Mouse (Mus musculus) stomach, embryonic 14.5 days (tissue): ENCODE data around the gene Nxf1. TPM values are rescaled to one million over a fixed set of nuclear protein-coding genes. Genes with fewer than 3 reads are reported as not detected.

Experiments used
- ATAC-seq: fragments of 200-750 bp; cut with Nextera tagmentation; 2 replicates; pipeline ENCODE4 v1.8.0; 2017; ENCODE audit warnings: low read depth, moderate TSS enrichment; ENCODE audit not compliant: insufficient number of reproducible peaks, insufficient read depth, low FRiP score
- H3K27ac ChIP-seq: fragments of 300-500 bp; sonication (generic); 2 replicates; pipeline ENCODE4 v1.5.1; 2014; ENCODE audit warnings: mild to moderate bottlenecking, low read length, moderate library complexity, mixed read lengths
- H3K27me3 ChIP-seq: fragments of 300-500 bp; sonication (generic); 2 replicates; pipeline ENCODE4 v1.6.1; 2014; ENCODE audit warnings: low read length, control low read depth, mixed read lengths; ENCODE audit not compliant: control insufficient read depth, insufficient read depth
- H3K36me3 ChIP-seq: fragments of 300-500 bp; sonication (generic); 2 replicates; pipeline ENCODE4 v1.6.1; 2014; ENCODE audit warnings: mild to moderate bottlenecking, control low read depth, low read length, moderate library complexity, mixed read lengths; ENCODE audit not compliant: control insufficient read depth, insufficient read depth
- H3K4me1 ChIP-seq: fragments of 300-500 bp; sonication (generic); 2 replicates; pipeline ENCODE4 v1.6.1; 2014; ENCODE audit warnings: low read length, control low read depth, mixed read lengths; ENCODE audit not compliant: control insufficient read depth, insufficient read depth
- H3K4me2 ChIP-seq: fragments of 300-500 bp; sonication (generic); replicated peaks from 2 replicates; pipeline ENCODE4 v1.6.1; 2014; ENCODE audit warnings: low read depth, low read length, control low read depth
- H3K4me3 ChIP-seq: fragments of 300-500 bp; sonication (generic); 2 replicates; pipeline ENCODE4 v1.5.1; 2014; ENCODE audit warnings: low read depth, low read length, control low read depth
- H3K9ac ChIP-seq: fragments of 300-500 bp; sonication (generic); replicated peaks from 2 replicates; pipeline ENCODE4 v1.6.1; 2014; ENCODE audit warnings: low read depth, mild to moderate bottlenecking, control low read depth, low read length, moderate library complexity, mixed read lengths
- H3K9me3 ChIP-seq: fragments of 300-500 bp; sonication (generic); 2 replicates; pipeline ENCODE4 v1.6.1; 2016; ENCODE audit warnings: low read depth, low read length, control low read depth; ENCODE audit not compliant: control insufficient read depth
- WGBS: fragments of 180-500 bp; shearing (Covaris S2); extraction: QIAGEN DNeasy Blood & Tissue Kit; methylation state at CpG from one replicate; pipeline ENCODE4 v1.1.7; 2014; 5-methylcytosine and 5-hydroxymethylcytosine counted together
- polyA plus RNA-seq: library from polyadenylated mRNA; unstranded; fragments of >200 nt; fragmentation: Nextera tagmentation; extraction: Ambion mirVana; gene quantifications from 2 replicates; pipeline ENCODE4 v1.2.1, GENCODE M21; 2014

Gene Nxf1
- polyA plus RNA-seq, 1 experiment from 2014 or later, result 168 TPM

DNA sequence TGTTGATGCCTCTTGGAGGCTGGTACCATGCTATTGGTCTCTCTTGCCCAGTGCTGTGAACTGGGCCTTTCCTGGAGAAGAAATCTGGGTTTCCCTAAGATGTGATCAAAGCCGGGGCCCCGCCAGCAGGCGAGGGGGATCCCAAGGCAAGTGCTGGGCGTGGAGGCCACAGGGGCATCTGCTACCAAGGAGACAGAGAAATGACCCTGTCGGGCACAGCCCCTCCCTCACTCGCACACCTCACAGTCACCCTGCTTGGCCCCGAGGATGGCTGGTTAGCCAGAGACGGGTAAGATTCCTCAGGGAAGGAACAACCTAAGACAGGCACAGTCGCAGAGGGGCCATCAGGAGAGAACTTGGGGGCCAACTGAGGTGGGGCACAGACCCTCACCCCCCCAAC lies 8.7 kb downstream of the Nxf1 start:
- H3K4me1 ChIP-seq, result no peaks in the 10 kb centered on the region
- no peak overlapping the region for H3K27ac ChIP-seq
- no peak overlapping the region for H3K4me2 ChIP-seq
- peaks cover 10% of the 10 kb centered on the region; the same call in 1 of the 2 replicates for H3K9me3 ChIP-seq
- H3K27me3 ChIP-seq, result no peaks in the 10 kb centered on the region
- ATAC-seq, result no peak
- H3K4me3 ChIP-seq, result no peak overlapping the region
- peaks cover 81% of the 10 kb centered on the region for H3K36me3 ChIP-seq
- 96% methylated on average over 9 of the region's 9 CpGs for WGBS
- no peak overlapping the region for H3K9ac ChIP-seq

DNA sequence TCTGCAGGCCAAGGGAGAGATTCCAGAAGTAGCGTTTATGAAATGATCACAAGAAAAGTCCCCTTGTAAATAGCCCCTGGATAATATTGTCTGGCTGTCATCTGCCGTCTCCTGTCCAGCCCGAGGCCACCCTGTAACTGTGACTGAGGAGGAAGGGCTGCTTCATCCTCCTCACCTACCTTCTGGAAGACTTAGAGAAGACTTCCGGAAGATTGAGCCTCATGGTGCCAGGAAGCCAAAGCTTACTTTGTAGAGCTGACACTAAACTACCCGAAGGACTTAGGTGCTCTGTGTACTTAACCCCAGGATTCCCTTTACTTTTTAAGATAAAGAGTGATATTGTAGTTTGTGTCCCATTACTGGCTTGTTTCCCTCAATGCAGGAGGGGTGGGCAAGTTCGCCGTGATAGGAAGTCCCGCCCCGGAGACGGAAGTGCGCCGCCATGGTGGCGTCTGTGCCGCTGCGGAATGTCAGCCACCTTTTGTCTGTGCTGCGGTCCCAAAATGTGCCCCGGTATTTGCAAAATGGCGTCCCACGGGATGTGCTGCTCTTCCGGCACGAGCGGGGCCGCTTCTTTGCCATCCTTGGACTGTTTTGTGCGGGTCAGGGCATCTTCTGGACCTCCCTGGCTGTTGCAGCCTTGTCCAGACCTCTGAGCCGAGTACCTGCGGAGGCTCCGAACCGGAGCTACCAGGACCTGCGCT lies 13.8 kb downstream of the Nxf1 start, which contains the start of gene Tmem223:
Gene Tmem223, plus strand, starts transcription at position 430 of the 704 bp plus-strand sequence.
- H3K9me3 ChIP-seq, result no peaks in the 10 kb centered on the region
- no peaks in the 10 kb centered on the region for H3K27me3 ChIP-seq
- 25% methylated on average over 29 of the region's 29 CpGs for WGBS
- H3K36me3 ChIP-seq, result peaks cover 51% of the 10 kb centered on the region
- H3K9ac ChIP-seq, result peak within 1 kb of the TSS; percentile 89
- peak within 1 kb of the TSS; percentile 76 for H3K4me3 ChIP-seq
- H3K4me1 ChIP-seq, result peaks cover 17% of the 10 kb centered on the region
- H3K27ac ChIP-seq, result peak within 1 kb of the TSS; percentile 91
- peak within 1 kb of the TSS; percentile 77 for H3K4me2 ChIP-seq
- peak; percentile 48 for ATAC-seq

DNA sequence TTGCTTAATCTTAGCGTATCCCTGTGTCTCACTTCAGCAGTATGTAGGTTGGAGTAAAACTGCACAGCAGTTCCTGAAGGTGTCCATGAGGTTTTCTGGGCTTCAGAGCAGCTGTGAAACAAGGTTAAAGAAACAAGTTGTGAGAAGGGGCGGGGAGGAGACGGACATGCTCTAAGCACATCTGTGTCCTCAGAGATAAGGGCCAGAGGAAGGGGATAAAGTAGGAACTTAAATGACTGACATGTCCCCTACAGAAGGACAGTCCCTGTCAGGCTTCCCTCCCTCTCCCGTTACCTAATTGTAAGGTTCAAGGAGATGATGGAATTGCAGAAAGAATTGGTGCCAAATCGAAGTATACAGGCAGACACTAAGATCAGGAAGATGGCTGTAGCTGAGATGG lies 16.1 kb downstream of the Nxf1 start:
- Histone ChIP-seq H3K4me1 (peaks cover 19% of the 10 kb centered on the region), H3K27me3 (no peaks in the 10 kb centered on the region), H3K4me2 (peak overlapping the region; percentile 98), H3K9ac (no peak overlapping the region), H3K27ac (no peak overlapping the region; the same call in 1 of the 2 replicates), H3K4me3 (peak overlapping the region; percentile 75), H3K9me3 (no peaks in the 10 kb centered on the region), H3K36me3 (peaks cover 33% of the 10 kb centered on the region)
- WGBS, result 74% methylated on average over 5 of the region's 5 CpGs
- ATAC-seq, result no peak

DNA sequence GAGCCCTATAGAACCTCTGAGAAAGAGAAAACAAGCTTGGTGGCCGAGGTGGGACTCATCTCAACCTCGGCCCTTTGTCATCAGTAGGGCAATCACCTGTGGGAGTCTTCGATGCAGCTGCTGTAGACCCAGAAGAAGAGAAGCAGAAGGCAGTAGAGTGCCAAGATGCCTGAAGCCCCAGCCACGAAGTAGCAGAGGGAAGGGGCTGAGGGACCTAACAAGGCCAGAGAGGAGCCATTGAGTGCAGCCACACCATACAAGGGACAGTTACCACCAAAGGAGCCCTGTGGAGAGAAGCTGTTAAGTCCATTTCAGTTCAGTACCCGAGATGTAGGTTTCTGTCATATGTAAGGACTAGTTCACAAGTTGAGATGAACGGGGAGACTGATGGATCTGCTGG lies 16.5 kb downstream of the Nxf1 start:
- Histone ChIP-seq H3K36me3 (peaks cover 33% of the 10 kb centered on the region), H3K4me3 (peak overlapping the region; percentile 75), H3K27ac (peak overlapping the region; percentile 98), H3K9ac (peak overlapping the region; percentile 94), H3K27me3 (no peaks in the 10 kb centered on the region), H3K4me2 (peak overlapping the region; percentile 98), H3K4me1 (peaks cover 19% of the 10 kb centered on the region), H3K9me3 (no peaks in the 10 kb centered on the region)
- no peak for ATAC-seq
- 58% methylated on average over 6 of the region's 6 CpGs for WGBS

DNA sequence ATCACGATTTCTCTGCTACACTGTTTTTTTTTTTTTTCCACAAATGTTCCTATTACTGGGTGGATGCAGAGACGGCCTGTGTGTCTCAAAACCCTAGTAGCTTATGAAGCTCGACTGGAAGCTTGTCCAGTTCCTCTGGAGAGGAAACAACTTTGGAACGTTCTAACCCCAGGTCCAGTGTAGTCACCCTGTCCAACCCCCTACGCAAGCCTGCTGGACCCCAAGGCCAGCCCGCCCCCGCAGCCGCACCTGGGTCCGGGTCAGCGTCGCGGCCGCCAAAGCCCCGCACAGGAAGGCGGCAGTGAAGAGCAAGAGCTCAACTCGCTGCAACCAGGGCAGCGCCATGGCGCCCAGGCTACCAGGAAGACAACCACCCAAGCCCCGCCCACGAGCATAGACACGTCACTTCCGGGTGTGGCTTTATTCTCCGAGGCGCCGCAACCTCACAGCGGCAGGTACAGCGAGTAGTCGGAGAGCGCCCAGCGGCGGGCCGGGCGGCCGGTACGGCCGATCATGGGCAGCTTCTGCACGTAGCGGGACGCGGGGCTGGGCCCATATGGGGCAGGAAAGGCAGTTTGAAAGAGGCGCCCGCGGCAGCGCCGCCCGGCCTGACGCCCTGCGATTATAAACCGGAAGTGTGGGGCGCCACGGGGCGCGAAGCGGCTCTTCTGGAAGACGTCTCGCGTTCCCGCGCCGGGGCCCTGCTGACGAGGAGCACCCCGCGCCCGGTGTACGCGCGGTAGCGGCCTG lies 17.4 kb downstream of the Nxf1 start, which contains the start of gene Tmem179b:
Gene Tmem179b, minus strand, starts transcription at position 382 of the 750 bp plus-strand sequence.
- peak; percentile 92 for ATAC-seq
- WGBS, result under 1% methylated on average over 66 of the region's 68 CpGs
- Histone ChIP-seq H3K4me1 (peaks cover 19% of the 10 kb centered on the region), H3K4me2 (peak within 1 kb of the TSS; percentile 98), H3K9me3 (no peaks in the 10 kb centered on the region), H3K4me3 (peak within 1 kb of the TSS; percentile 75), H3K27me3 (no peaks in the 10 kb centered on the region), H3K36me3 (peaks cover 29% of the 10 kb centered on the region), H3K9ac (peak within 1 kb of the TSS; percentile 94), H3K27ac (peak within 1 kb of the TSS; percentile 98)

DNA sequence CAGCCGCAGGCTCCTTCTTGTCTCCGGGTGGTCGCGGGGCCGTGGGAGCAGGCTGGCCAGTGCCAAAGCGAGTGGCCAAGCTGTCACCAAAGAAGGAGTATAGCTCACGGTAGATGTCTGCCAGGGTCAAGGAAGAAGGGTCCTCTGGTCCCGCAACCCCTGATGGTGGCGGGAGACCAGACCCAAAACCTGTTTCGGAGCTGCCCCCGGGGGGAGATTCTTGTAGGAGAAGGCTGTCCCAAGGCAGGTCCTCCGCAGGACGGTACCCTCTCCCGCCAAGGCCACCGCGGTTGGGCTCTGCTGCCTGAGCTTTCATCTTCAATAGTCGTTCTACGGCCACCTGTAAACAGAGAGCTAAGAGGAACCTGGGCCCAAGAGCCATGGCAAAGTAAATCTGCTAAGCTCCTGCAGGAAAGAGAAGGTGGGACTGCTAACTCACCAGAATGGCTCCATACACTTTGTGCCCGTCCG lies 18.1 kb downstream of the Nxf1 start:
- Histone ChIP-seq H3K27me3 (no peaks in the 10 kb centered on the region), H3K4me3 (peak overlapping the region; percentile 75), H3K27ac (peak overlapping the region; percentile 98), H3K4me1 (peaks cover 19% of the 10 kb centered on the region), H3K36me3 (peaks cover 22% of the 10 kb centered on the region), H3K9me3 (no peaks in the 10 kb centered on the region), H3K4me2 (peak overlapping the region; percentile 98), H3K9ac (peak overlapping the region; percentile 94)
- ATAC-seq, result peak; percentile 7; the same call in 1 of the 2 replicates
- WGBS, result 4% methylated on average over 20 of the region's 20 CpGs

DNA sequence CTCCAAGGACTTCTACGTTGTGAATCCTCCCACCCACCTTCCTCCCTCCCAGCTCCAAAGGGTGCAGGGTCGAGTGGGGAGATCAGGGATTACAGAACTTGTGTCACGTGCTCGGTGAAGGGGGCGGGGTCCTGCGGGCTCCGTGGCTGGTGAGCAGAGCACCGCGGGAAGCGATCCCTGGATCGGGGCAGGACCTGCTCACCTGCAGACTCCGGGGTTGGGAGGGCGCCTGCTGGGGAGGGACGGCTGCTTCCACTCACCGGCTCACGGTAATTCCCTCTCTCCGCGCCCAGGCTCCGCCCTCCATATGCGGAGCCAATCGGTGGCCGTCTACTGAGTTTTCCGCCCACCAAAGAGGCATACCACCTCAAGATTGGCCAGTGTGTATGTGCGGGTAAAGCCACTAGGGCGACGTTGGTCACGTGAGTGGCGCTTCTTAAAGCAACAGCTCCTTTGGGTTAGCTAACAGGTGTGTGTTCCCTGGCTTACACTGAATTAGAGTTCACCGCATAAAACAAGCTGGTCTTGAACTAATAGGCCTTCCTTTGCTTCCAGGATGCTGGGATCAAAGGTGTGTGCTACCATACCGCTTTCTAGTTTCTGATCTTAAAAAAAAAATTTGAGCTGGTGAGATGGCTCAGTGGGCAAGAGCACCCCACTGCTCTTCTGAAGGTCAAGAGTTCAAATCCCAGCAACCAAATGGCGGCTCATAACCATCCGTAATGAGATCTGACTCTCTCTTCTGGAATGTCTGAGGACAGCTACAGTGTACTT lies 29.3 kb downstream of the Nxf1 start, which contains the start of gene Taf6l:
Gene Taf6l, minus strand, starts transcription at position 410 of the 774 bp plus-strand sequence.
- WGBS, result under 1% methylated on average over 32 of the region's 32 CpGs
- Histone ChIP-seq H3K9me3 (no peaks in the 10 kb centered on the region), H3K9ac (peak within 1 kb of the TSS; percentile 57), H3K4me1 (0 out of 2 replicates have a peak, but pooled peaks cover 5% of the 10 kb centered on the region), H3K27me3 (no peaks in the 10 kb centered on the region), H3K27ac (peak within 1 kb of the TSS; percentile 75; the same call in 1 of the 2 replicates), H3K4me3 (peak within 1 kb of the TSS; percentile 65), H3K36me3 (peaks cover 12% of the 10 kb centered on the region; the same call in 1 of the 2 replicates), H3K4me2 (peak within 1 kb of the TSS; percentile 69)
- peak; percentile 100 for ATAC-seq

DNA sequence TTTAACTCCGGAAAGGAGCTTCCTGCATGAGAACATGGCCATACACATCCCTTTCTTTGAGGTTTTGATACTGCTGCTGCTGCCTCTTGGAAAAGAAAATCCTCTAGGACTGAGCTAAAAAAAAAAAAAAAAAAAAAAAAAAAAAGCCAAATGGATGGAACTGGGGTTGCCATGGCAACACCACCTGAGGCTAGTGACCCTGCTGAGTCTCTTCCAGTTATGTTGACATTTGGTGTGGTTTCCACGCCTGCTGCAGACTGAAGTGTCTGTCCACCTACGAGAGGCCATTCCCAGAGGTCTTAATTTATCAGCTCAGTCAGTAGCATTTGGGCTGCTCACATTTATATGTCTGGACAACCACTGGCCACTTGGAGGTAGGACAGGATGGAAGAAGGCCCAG lies 31.6 kb downstream of the Nxf1 start:
- no peak overlapping the region for H3K27ac ChIP-seq
- H3K4me3 ChIP-seq, result no peak overlapping the region

More for the DNA sequence above, 31.6 kb downstream of the Nxf1 start:
- Histone ChIP-seq H3K9me3 (no peaks in the 10 kb centered on the region), H3K9ac (no peak overlapping the region), H3K4me2 (no peak overlapping the region), H3K36me3 (peaks cover 16% of the 10 kb centered on the region), H3K4me1 (0 out of 2 replicates have a peak, but pooled peaks cover 5% of the 10 kb centered on the region), H3K27me3 (no peaks in the 10 kb centered on the region)
- WGBS, result 23% methylated on average over 3 of the region's 3 CpGs
- ATAC-seq, result no peak
